Mouse (Mus musculus): Measurements from ENCODE around the gene Pttg1ip. TPM values are rescaled to one million over a fixed set of nuclear protein-coding genes. Genes with fewer than 3 reads are reported as not detected.

Pttg1ip gene
- polyA plus RNA-seq, 1 experiment from 2014 or later, result 339 TPM

DNA sequence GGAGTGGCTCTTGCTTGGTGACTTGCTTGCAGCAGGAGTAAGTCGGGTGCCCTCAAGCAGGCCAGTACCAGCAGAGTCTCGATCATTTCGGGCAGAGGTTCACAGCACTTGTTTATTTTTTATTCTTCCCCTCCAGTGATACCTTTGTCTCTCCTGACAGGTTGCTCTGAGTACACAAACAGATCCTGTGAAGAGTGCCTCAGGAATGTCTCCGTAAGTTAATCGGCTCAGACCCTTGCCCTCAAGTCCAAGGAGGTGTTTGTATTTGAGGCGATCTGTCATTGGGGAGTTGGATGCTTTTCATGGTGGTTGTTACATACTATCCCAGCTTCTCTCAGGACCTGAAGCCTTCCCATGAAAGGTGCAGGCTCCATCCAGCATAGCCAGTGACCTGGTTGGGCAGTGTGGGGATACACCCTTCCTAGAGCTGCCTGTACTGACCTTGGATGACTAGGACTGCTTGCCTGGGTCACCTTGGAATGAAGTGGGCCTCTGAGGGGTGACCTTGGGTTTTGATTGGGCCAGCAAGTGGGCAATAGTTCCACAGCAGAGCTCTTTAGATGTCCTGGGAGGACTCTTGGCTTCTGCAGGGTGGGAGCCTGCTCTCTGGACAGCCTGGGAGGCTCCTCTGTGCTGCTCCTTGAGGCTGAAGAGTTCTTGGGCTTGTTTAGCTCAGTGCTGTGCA is 5.7 kb downstream of the Pttg1ip start:
- ChIA-PET POLR2A (no interaction called here), CTCF (interaction anchor here (1.4 to 2.7 kb wide), 2 partner anchors 18 to 40 kb away, joined by 5 to 6 read pairs; no protein-coding TSS in a partner anchor)
- H3K27me3 ChIP-seq, result no peaks in the 10 kb centered on the region
- ATAC-seq (no peak), DNase-seq (ENCODE audit: low read depth, low spot score) (no peak)
- in situ Hi-C loops (cut with MboI; ENCODE audit: low pct_unique_long_range_greater_than_20kb), result no loop called here
- TF ChIP-seq CTCF (IDR thresholded peaks at IDR 0.05), result no peak

DNA sequence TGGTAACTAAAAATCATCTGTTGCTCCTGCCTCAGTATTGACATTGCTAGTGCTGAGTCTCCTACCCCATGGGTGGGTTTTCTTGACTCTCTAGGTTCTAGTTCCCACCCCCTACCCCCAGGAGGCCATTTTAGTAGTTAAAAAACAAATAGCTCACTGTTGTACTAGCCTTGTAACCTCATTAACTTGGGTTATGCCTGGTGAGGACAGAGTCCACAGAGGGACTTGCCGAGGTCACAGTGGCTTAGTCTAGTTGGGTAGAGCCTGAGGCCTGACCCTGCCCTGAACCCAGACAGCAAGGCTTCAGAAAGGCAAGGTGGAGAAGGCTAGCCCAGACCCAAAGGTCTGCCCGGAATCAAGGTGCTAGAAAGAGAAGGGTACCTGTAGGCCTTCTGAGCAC is 6.5 kb downstream of the Pttg1ip start:
- in situ Hi-C loops (cut with MboI; ENCODE audit: low pct_unique_long_range_greater_than_20kb), result no loop called here
- CTCF ChIA-PET, result interaction anchor here (2.7 kb wide), 1 partner anchor 17 kb away, joined by 6 read pairs; no protein-coding TSS in a partner anchor
- H3K27me3 ChIP-seq, result no peaks in the 10 kb centered on the region
- DNase-seq (ENCODE audit: low read depth, low spot score) (no peak), ATAC-seq (no peak)
- POLR2A ChIA-PET, result interaction anchor here (0.6 kb wide), 1 partner anchor 25 kb away, joined by 3 read pairs; no protein-coding TSS in a partner anchor
- no peak for TF ChIP-seq CTCF (IDR thresholded peaks at IDR 0.05)

DNA sequence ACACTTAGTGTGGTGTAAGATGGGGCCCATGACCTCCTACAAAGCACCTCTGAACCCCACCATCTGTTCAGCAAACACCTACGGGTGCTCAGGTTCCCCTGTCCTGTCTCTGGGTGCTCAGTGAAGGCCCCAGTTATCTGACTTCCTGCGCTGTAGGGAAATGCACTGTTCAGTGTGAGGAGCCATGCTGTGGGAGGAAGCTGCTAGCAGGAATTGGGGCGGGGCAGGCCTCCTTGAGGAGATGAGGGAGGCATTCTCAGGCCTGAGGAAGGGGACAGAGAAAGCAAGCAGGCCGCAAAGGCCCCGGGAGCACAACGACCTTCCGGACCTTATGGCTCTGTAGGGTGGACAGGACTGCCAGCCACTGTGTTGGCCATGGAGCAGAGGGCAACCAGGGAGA is 7.6 kb downstream of the Pttg1ip start:
- no peak for ATAC-seq
- POLR2A ChIA-PET, result no interaction called here
- CTCF ChIA-PET, result interaction anchor here (1.5 to 2.1 kb wide), 2 partner anchors 16 to 73 kb away, joined by 3 to 6 read pairs; no protein-coding TSS in a partner anchor
- in situ Hi-C loops (cut with MboI; ENCODE audit: low pct_unique_long_range_greater_than_20kb), result no loop called here
- DNase-seq (ENCODE audit: low read depth, low spot score), result no peak
- no peak for TF ChIP-seq CTCF (IDR thresholded peaks at IDR 0.05)
- H3K27me3 ChIP-seq, result no peaks in the 10 kb centered on the region

DNA sequence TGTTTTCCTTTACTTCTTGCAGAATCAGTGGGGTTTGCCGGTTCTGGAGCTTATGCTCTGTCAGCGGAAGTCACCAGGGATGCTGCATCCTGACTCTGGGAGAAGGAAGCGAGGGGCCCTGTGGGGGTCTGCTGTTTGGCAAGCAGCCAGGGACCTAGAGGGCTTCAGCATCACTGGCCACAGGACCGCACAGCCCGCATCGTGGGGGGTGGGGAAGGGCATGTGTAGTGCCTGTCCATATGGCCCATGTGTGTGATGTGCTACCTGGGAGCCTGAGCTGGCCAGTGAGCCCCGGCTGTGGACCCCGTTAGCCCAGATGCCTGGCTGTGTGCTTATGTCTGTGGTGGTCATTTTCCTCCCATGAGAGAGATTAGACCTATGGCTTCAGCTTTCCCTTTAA is 8.2 kb downstream of the Pttg1ip start:
- TF ChIP-seq CTCF (IDR thresholded peaks at IDR 0.05), result no peak
- ChIA-PET POLR2A (interaction anchor here (0.6 kb wide), 1 partner anchor 238 kb away, joined by 3 read pairs; no protein-coding TSS in a partner anchor), CTCF (interaction anchor here (0.8 to 2.1 kb wide), 5 partner anchors 9 to 328 kb away, joined by 3 to 6 read pairs (median 3); partner anchors contain the start of gene Pttg1ip)
- DNase-seq (ENCODE audit: low read depth, low spot score), result no peak
- in situ Hi-C loops (cut with MboI; ENCODE audit: low pct_unique_long_range_greater_than_20kb), result no loop called here
- no peaks in the 10 kb centered on the region for H3K27me3 ChIP-seq
- no peak for ATAC-seq

DNA sequence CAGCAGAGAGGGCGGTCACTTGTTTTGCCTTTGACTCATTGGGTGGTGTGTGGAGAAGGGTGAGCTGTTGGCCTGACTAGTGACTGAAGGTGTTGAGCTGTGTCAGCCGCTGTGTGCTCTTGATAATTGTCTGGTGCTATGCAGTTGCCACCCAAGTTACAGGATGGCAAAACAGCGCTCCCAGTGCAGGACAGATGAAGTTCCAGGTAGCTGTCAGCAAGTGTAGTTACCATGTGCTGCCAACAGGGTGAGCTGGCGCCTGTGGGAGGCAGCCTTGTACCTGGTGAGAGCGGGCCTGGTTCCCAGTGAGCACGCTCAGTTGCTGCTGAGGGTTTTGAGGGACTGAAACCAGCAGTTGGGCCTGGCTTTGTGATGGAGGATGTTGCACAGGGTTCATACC is 9.3 kb downstream of the Pttg1ip start:
- POLR2A ChIA-PET, result no interaction called here
- TF ChIP-seq CTCF (IDR thresholded peaks at IDR 0.05), result no peak
- CTCF ChIA-PET, result interaction anchor here (1.0 to 2.1 kb wide), 7 partner anchors 10 to 274 kb away, joined by 3 to 6 read pairs (median 3); partner anchors contain the start of gene Pttg1ip
- H3K27me3 ChIP-seq, result no peaks in the 10 kb centered on the region
- DNase-seq (ENCODE audit: low read depth, low spot score) (no peak), ATAC-seq (peak; percentile 60)
- in situ Hi-C loops (cut with MboI; ENCODE audit: low pct_unique_long_range_greater_than_20kb), result no loop called here

DNA sequence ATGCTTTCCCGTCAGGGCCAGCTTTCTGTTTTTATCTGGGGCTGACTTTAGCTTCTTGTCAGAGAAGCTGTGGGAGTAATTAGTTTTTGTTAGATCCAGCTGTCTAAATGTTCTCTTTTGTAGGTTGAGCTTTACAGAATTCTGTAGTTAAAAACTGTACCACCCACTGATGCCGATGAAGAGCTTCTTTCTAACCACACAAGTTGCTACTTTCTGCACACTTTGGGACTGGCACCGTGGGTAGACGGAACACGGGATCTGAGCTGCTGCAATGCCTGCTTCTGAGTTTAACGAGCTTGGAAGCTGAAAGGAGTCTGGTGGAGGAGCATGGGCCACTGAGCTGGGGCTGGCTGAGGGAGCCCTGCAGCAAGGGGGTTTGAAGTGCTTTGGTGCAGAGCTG is 10.0 kb downstream of the Pttg1ip start:
- H3K27me3 ChIP-seq, result no peaks in the 10 kb centered on the region
- ChIA-PET POLR2A (interaction anchor here (1.1 kb wide), 1 partner anchor 9 kb away, joined by 4 read pairs; the partner anchor contains the start of gene Pttg1ip), CTCF (interaction anchor here (1.0 to 2.1 kb wide), 3 partner anchors 21 to 273 kb away, joined by 3 to 5 read pairs (median 3); no protein-coding TSS in a partner anchor)
- TF ChIP-seq CTCF (IDR thresholded peaks at IDR 0.05), result no peak
- no peak for ATAC-seq
- in situ Hi-C loops (cut with MboI; ENCODE audit: low pct_unique_long_range_greater_than_20kb), result no loop called here
- no peak for DNase-seq (ENCODE audit: low read depth, low spot score)

DNA sequence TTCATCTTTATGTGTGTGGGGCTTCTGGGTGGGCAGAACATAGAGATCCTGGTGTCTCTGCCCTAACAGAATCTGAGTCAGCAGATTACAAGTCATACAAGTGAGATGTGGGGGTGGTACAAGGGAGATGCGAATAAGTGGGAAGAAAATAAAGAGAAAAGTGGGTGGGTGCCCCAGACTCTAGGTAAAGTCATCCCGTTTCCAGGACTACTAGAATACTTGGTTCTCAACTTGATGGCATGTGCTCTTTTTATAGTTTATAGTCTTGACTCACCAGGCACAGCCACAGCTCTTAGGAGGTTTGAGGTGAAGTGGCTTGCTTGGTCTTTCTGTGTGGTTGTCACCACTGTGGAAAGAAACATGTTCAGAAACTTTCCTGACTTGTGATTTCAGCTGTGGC is 14.5 kb downstream of the Pttg1ip start:
- in situ Hi-C loops (cut with MboI; ENCODE audit: low pct_unique_long_range_greater_than_20kb), result no loop called here
- POLR2A ChIA-PET, result no interaction called here
- ATAC-seq (no peak), DNase-seq (ENCODE audit: low read depth, low spot score) (no peak)
- H3K27me3 ChIP-seq, result no peaks in the 10 kb centered on the region
- no peak for TF ChIP-seq CTCF (IDR thresholded peaks at IDR 0.05)
- CTCF ChIA-PET, result interaction anchor here (1.2 to 1.5 kb wide), 2 partner anchors 9 to 11 kb away, joined by 3 to 5 read pairs; no protein-coding TSS in a partner anchor

DNA sequence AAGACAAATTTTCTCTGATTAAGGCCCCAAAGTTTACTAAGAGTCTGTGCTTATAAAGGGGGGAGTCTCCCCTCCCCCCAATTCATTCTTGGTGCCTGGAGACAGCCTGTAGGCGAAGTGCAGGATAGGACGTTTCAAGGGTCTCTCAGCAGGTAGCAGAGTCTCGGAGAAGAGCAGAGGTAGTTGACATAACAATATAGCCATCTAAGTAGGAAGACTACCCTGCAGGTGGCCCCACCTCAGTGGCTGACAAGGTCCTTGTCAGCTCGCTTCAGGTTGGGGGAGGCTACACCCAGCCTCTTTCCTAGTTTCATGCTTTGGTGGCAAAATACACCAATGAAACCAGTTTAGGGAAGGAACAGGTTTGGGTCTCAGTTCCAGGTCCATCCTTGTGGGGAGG is 21.5 kb downstream of the Pttg1ip start:
- ChIA-PET CTCF (interaction anchor here (0.9 to 2.1 kb wide), 3 partner anchors 9 to 86 kb away, joined by 3 to 5 read pairs (median 5); no protein-coding TSS in a partner anchor), POLR2A (no interaction called here)
- H3K27me3 ChIP-seq, result no peaks in the 10 kb centered on the region
- in situ Hi-C loops (cut with MboI; ENCODE audit: low pct_unique_long_range_greater_than_20kb), result loop anchor here (5.0 kb wide), 1 partner anchor 86 kb away; the partner anchor contains the start of gene Fam207a
- no peak for DNase-seq (ENCODE audit: low read depth, low spot score)
- no peak for TF ChIP-seq CTCF (IDR thresholded peaks at IDR 0.05)
- ATAC-seq, result no peak

DNA sequence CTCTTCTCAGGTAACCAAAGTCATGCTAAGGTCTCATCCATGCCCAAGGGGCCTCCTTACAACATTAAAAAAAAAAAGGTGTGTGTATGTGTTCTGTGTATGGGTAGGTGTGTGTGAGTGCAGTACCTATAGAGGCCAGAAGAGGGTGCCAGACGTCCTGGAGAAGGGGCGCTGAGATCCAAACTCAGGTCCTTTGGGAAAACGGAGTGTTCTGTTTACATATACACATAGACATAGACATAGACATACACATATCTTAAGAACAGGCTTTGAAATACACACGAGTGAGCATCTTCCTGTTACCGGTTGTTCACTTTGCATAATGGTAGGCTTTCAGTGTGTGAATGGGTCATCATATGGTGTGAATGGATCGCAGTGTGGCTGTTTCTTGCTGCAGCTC is 22.6 kb downstream of the Pttg1ip start:
- DNase-seq (ENCODE audit: low read depth, low spot score), result no peak
- in situ Hi-C loops (cut with MboI; ENCODE audit: low pct_unique_long_range_greater_than_20kb), result loop anchor here (5.0 kb wide), 1 partner anchor 87 kb away; the partner anchor contains the start of gene Fam207a
- ATAC-seq, result no peak
- H3K27me3 ChIP-seq, result no peaks in the 10 kb centered on the region
- POLR2A ChIA-PET, result no interaction called here
- TF ChIP-seq CTCF (IDR thresholded peaks at IDR 0.05), result no peak
- CTCF ChIA-PET, result interaction anchor here (1.5 kb wide), 3 partner anchors 7 to 17 kb away, joined by 5 to 6 read pairs (median 6); no protein-coding TSS in a partner anchor

DNA sequence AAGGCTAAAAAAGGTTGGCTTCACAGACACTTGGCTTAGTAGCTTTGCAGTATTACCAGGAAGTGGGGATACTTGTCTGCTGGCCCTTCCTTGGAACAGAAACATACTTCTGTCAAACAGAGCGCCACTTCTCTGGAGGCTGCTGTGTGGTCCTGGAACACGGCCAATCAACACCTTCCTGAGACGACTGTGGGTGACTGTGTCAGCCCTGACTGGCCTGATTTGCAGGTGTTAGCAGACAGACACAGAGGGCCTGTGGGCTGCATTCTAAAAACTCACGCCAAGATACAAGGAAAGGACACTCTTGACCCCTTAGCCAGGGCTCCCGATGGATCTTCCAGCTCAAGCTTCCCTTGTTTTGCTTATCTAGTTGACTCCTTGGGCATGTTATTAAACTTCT is 23.4 kb downstream of the Pttg1ip start:
- H3K27me3 ChIP-seq, result no peaks in the 10 kb centered on the region
- no peak for ATAC-seq
- POLR2A ChIA-PET, result interaction anchor here (0.6 kb wide), 1 partner anchor 409 kb away, joined by 3 read pairs; no protein-coding TSS in a partner anchor
- in situ Hi-C loops (cut with MboI; ENCODE audit: low pct_unique_long_range_greater_than_20kb), result loop anchor here (5.0 kb wide), 1 partner anchor 88 kb away; the partner anchor contains the start of gene Fam207a
- no peak for TF ChIP-seq CTCF (IDR thresholded peaks at IDR 0.05)
- DNase-seq (ENCODE audit: low read depth, low spot score), result no peak
- CTCF ChIA-PET, result interaction anchor here (1.1 to 1.5 kb wide), 6 partner anchors 8 to 20 kb away, joined by 3 to 7 read pairs (median 6); no protein-coding TSS in a partner anchor
